Mouse (Mus musculus) left cerebral cortex, postnatal 14 days (tissue): ENCODE measurements around the gene Farp2. TPM values are rescaled to one million over a fixed set of nuclear protein-coding genes. Genes with fewer than 3 reads are reported as not detected.
"Not testable (repeated sequence)": the region's sequence is repeated elsewhere in the genome, so short reads cannot be mapped to it uniquely, and the experiment has no call there.

ENCODE experiments used
- DNase-seq, 2 experiments: peaks; one replicate each; pipeline ENCODE4 v3.0.0; 2021 to 2022; ENCODE audit warnings: low spot score in 2 of 2, mixed read lengths in 1 of 2
- intact Hi-C: fragments of 180-260 bp; cut with DNase I; formaldehyde crosslinking; loops from one replicate; pipeline ENCODE4 v1.15.1; 2025
- total RNA-seq, 2 experiments: library from RNA; stranded (reverse); gene quantifications; 2 replicates each; pipeline ENCODE4 v1.2.3; 2021

The Farp2 gene
- total RNA-seq, 2 experiments from 2014 or later, result 11.0 to 11.6 TPM

DNA sequence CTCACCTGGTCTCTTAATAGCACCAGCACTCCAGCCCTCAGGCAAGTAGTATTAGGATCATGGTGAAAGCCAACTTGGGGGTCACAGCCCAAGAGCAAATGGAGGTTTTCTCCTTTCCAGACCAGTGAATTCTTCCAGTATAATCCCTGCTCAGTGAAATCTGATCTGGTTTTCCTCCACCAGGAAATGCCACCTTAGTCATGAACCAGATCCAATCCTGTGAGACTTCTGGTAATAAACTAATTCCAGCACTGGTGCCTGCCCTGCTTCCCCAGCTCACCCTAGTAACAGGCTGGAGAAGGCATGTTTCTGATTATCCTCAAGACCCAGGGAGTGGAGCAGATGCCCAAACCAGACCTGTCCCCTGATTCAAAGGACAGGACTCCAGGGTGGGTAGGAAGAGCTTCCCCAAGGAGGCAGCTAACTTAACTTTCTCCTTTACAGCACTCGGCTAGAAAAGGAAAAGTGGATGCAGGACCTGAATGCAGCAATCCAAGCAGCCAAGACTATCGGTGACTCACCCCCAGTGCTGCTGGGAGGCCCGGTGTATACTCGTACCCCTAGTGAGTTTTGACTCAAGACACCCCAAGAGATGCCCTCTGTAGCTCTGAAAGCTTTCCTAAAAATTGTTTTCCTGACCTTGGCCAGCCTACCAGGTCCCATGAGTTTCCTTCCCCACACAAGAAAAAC is 106.3 kb downstream of the Farp2 start:
- intact Hi-C loops, result no loop called here
- DNase-seq, result no peak

DNA sequence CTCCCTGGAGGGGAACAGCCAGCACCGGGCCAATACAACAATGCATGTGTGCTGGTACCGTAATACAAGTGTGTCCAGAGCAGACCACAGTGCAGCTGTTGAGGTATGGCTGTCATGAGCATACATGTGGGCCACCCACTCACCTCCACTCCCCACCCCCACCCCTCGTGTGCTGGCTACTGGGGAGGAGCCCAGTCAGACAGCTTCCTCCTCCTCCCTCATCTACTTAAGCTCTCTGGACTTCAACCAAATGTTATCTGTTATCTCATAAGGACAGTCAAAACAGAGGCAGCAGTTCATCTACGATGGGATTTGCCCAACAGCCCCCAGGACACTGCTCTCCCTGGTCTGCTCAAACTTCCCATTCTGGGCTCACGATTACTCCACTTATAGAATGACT is 107.1 kb downstream of the Farp2 start:
- intact Hi-C loops, result no loop called here
- DNase-seq, result no peak

DNA sequence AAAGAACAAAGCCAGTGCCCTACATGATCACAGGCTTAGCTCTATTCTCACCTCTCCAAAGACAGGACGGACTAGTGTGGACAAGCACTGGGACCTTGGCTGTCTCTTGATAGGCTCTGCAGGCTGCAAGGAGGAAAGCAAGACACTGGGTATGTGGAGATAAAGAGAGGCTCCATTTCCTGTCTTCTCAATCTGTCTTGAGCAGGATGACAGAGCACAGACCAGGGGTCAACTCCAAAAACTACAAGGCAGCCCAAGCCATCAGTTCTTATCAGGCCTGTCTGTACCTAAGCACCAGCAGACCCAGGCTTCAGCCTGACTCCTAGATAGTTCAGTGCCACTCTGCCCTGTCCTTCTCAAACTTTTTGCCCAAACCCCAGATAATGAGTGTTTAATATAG is 112.6 kb downstream of the Farp2 start:
- no peak for DNase-seq
- intact Hi-C loops, result no loop called here

DNA sequence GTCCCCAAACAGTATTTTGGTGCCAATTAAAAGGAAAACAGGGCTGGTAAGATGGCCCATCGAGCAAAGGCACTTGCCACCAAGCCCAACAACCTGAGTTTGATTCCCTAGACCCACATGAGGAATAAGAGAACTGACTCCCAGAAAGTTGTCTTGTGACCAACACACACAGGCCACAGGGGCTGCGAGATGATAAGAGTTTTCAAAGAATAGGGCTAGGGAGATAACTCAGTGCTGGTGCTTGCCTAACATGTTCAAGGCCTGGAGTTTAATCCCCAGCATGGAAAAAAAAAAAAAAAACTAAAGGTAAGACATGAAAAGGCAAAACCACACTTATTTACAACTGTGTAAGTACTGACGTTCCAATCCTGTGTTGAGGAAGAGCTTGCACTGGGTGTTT is 118.9 kb downstream of the Farp2 start:
- intact Hi-C loops, result no loop called here
- DNase-seq, result no peak

DNA sequence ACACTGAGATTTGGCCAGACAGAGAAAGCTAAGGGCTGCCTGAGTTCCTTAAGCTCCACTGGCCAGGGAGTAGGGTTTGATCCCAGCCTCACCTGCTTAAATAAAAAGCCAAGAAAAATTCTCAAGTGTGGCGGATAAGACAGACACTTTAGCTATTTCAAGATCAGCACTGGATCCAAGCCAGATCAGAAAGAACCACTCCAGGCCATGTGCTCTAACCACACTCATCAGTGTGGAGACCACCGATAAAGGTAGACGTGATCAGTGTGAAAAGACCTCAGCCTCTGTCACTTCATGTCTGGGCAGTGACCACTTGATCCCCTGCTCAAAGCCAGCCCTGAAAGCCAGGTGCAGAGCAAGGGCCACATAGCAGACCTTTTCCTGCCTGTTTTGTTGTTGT is 120.8 kb downstream of the Farp2 start:
- intact Hi-C loops, result no loop called here
- no peak for DNase-seq

DNA sequence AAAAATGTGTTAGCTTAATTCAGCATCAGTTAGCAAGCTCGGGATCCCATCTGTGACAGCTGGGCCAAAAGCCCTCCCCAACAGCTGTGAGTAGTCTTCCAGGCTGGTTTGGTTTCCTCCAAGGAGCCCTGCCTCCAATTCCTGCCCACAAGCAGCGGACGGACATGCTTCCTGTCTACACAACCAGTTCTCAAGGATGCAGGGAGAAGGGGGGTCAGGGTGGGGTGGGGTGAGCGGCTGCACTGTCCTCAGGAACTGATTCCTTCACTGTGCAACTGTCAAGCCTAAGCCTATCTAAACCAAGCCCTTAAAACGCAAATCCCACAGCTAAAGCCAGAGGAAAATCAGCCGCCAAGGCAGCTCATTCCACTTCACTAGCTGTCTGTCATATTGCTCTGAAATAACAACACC is 122.6 kb downstream of the Farp2 start:
- peak; percentile 60 to 64 for DNase-seq
- intact Hi-C loops, result no loop called here

DNA sequence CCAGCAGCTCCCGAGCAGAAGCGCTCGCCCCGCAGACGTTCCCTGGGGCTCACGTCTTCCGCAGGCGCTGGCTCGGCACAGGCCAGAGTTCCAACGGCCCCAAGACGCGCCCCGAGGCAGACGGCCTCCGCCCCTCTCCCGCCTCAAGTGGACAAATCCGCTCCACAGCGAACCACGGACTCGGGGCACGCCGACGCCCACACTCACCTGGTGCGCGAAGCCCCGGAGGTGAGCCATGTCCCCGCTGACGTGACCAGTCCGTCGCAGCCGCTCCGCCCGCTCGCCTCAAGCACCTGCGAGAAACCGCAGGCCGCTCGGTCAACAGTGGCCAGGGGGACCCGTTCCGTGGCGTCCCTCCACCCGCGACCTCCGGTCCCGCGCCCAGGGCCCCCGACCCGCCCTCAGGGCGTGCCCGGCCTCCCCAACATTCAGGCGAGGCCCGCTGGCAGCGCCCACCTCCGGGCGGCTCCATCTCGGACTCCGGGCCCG is 123.3 kb downstream of the Farp2 start:
- intact Hi-C loops, result loop anchor here (5.0 kb wide), 2 partner anchors 117 to 167 kb away; partner anchors contain the start of genes Atg4b, Dtymk, Ing5 and Thap4
- peak; percentile 28 to 48 for DNase-seq

DNA sequence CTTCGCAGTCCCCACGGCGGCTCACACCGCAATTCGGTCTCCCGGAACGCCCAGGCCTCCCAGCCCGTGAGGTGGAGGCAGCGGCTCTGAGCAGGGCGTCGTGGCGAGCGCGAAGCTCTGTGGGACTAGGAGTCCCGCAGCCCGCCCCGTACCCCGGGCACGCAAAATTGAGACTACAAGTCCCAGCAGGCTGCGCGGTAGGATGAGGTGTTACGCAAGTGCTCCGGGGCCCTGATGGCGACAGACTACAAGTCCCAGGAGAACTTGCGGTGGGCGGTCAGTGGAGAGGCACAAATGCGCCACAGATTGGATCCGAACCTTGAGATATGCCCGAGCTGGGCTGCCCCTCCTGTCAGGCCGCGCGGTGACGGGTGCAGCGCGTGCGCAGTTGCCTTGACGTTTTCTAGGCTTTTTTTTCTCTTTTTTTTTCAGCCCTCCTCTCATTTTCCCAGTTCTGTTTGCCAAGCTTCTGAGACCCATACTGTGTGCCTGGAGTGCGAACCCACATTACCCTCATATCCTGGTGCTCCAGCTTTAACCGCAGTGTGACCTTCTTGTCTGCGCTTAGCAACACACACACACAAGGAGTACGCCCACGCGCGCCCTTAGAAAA is 123.8 kb downstream of the Farp2 start:
- DNase-seq, result peak; percentile 99 to 100
- intact Hi-C loops, result loop anchor here (5.0 kb wide), 2 partner anchors 117 to 167 kb away; partner anchors contain the start of genes Atg4b, Dtymk, Ing5 and Thap4

DNA sequence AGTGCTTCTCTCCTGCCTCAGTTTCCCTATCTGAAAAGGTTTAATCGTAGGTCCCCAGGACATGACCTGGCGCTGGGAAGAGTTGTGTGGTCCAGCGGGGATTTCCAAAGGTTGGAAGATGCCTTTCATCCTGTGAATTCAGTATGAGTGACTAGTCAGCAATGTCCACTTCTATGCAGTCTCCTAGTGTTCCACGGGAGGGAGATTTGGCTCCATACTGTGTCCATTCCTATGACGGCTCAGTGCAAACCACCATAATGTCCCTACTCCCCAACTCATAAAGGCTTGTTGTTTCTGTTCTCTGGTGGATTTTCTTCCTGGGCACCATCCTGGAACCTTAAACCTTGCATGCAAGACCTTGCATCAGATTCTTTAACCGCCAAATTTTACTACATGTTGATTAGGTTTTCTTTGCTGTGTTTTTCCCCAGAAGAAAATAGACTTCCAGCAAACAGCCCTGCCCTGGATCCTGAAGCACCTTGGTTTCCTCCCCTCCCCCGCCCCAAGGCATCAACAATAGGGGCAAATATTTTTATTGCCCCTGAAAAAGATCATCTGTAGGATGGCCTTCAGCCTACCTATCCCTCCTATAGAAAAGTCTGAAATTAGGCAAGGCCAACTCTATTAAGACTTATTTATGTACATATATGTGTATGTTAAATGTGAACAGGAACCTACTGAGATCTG is 124.5 kb downstream of the Farp2 start:
- no peak for DNase-seq
- intact Hi-C loops, result loop anchor here (5.0 kb wide), 2 partner anchors 116 to 166 kb away; partner anchors contain the start of genes Atg4b, Dtymk, Ing5 and Thap4

DNA sequence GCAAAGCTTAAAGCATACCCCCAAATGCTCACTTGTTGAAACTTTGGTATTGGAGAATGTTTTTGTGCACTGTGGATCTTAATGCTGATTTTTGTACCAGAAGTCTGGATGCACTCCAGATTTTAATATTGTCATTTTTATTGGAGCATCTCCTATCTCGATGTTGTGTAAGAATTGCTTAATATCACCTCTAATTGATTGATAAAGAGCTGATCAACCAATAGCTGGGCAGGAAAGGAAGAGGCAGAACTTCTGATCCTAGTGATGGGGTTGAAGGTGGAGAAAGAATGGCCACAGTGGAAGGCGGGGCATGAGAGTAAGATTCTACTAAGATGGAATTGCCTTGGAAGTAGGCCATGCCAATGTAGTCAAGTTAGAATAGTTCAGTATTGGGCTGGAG is 130.1 kb downstream of the Farp2 start:
- no peak for DNase-seq
- intact Hi-C loops, result no loop called here

DNA sequence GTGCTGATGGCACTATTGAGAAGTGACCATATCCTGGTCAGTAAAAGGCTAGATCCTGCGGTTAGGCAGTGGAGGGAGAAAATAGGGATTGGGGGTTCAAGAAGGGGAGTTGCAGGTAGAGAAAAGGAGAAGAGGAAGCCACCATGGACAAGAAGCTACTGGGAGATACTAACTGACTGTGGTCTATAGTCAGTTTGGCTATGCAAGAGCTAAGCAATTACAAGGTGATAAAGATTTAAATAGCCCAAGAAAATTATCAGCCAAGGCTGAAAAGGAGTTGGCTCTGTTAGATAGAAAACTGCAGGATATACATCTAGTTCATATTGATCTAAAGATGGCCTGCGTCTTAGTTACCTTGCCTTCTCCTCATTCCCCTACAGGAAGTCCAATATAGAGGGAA is 130.8 kb downstream of the Farp2 start:
- DNase-seq, result no peak
- intact Hi-C loops, result no loop called here

DNA sequence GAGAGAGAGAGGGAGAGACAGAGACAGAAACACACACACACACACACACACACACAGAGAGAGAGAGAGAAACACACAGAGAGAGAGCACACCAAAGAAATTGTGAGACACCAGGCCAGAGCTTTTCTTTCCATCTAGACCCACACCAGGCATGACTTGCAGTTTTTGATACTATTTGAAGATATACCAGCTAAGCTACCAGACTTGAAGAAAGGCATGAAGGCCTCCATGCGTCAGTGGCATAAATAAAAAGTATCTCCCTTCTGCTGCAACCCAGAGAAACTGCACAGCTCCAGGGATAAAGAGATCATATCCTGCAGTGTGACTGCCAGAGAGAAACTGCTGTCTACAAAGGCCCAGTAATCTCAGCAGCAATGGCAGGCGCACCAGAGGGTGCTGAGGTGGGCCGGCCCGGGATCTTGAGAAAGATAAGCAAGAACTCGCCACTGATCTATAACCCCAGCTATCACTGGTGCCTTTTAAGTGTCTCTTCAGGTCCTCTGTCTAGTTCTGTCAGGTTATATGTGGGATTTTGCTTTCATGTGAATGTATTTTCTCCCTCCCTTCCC is 137.8 kb downstream of the Farp2 start:
- no peak for DNase-seq
- intact Hi-C loops, result no loop called here

DNA sequence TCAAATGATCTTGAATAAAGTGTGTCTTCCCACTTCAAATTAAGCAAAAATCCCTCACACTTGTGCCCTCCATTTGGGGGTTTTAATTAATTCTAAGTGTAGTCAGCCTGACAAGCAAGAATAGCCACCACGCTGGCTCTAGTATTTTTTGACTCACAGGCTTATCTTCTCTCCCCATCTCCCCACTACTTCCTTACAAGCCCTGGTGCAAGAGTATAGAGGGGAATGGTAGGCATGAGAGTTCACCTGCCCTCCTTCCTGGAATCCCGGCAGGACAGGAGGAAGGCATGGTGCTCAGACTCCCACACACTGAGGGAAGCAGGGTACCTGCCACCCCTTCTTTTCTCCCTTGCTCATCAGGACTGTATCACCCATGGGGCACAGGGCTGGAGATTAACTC is 142.4 kb downstream of the Farp2 start:
- no peak for DNase-seq
- intact Hi-C loops, result no loop called here

DNA sequence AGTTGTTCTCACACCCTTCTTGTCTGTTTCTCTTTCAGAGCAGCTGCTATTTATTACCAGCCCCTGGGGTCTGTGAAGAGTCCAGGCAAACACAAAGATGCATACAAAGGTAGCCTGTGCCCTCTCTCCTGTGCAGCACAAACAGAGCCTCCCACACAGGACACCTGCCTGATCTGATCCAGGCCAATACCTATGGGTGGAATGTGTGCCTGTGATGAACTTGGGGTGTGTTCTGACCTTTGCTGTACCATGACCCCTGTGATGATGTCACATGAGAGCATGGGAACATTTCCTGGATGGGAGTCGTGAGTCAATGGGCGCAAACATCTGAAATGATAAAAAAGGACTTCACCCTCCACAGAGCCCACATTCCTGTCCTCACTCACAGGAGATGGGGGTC is 142.9 kb downstream of the Farp2 start:
- intact Hi-C loops, result no loop called here
- DNase-seq, result no peak

DNA sequence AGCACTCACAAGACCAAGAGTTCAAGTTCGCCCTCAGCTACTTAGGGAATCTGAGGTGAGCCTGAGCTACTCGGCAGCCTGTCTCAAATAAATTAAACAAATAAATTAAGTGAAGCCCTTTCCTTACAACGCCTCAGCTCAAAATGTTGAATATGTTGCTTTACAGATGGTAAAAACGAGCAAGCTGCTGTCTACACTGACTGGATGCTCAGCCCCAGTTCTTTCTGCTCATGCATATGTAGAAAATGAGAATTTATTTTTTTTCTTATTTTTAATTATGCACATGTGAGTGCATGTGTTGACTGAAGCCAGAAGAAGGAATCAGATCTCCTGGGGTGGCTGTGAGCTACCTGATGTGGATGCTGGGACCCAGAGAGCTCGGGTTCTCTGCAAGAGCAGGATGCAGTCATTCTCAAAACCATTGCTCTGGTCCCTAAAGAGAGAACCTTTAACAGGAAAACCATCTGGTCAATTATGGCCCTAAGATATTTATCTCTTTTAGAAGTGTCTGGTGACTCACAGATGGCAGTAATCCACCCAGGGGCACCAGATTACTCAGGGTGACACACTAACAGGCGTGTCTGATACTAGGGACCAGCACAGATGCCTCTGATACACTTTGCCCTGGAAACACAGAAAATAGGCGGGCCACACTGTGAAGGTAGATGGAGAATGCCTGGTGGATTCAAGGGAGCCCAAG is 144.6 kb downstream of the Farp2 start:
- intact Hi-C loops, result no loop called here
- DNase-seq, result no peak

DNA sequence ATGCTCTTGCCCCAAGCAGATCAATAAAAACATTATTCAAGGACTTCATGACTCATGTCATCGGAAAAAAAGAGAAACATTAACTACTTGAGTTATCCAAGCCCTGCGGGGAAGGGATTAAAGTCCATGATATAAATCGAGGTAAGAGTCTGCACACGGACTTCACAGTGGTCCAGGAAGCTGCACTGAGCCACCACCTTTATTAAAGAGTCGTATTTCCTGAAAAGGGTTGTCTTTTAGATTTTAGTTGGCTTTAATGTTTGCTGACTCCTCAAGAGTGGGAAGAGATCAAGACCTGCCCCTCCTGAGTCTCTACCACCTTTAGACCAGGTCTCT is 145.1 kb downstream of the Farp2 start:
- intact Hi-C loops, result no loop called here

DNA sequence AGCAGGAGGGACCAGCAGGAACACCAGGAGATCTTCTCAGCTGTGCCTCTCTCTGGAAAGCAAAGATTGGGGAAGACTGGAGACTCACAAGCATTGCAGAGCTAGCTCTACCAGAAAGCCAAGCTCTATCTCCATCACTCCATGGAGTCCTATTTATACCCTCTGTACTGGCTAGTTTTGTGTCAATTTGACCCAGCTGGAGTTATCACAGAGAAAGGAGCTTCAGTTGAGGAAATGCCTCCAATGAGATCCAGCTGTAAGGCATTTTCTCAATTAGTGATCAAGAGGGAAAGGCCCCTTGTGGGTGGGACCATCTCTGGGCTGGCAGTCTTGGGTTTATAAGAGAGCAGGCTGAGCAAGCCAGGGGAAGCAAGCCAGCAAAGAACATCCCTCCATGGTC is 146.7 kb downstream of the Farp2 start, which contains the start of gene Stk25:
Gene Stk25 (minus strand): TSS at position 101 of the 400 bp plus-strand sequence.
- DNase-seq, intact Hi-C loops: not testable (repeated sequence)

More for the DNA sequence above, 145.1 kb downstream of the Farp2 start:
- no peak for DNase-seq

DNA sequence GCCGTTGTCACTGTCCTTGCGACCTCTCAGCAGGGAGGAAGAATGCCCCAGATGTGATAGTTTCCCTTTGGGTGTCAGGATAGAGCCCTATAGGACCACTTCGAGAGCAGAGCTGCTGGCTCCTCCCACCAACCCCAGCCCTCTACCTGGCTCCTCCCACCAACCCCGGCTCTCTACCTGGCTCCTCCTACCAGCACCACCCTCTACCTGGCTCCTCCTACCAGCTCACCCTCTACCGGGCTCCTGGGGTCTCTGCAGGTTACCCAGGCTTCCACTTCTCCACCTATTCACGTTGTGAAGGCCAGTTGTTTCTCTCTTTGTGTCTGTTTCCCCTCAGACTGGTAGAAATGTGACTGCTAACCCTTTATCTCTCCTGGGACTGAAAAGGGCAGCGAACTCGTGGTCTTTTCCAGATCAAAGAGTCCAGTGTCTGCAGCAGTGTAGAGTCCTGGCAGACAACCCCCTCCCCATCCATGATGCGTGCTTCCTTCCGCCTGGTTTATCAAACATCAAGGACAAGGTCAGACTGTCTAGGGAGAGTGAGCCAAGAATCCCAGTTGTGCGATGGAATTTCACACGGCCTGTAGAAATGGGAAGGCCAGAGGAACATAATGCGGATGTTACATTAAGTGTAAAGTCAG is 156.0 kb downstream of the Farp2 start:
- DNase-seq, result no peak
- intact Hi-C loops, result no loop called here
